ENCODE assay signal across 10 mouse cellular contexts in genomic region chr15:97195628-97196027, GRCm38 (mm10). TPM values are rescaled to one million over a fixed set of nuclear protein-coding genes. Genes with fewer than 3 reads are reported as not detected.
A peak's percentile ranks its signal among the peaks of the same experiment; 100 is the strongest.
DNase-seq lines count a peak whose midpoint lies in the region; ATAC-seq and TF ChIP-seq lines count a peak whose summit lies in the region.
"Had no signal": no experiment of that assay in that cellular context is flagged by ENCODE, and none has a peak within 500 bp of the region (broad histone marks: within the 10 kb centered on the region; RNA-seq: fewer than 3 reads in every experiment).

No protein-coding gene starts in this region.

- no peaks in the 10 kb centered on the region for H3K27me3 ChIP-seq in heart, postnatal 0 days (ENCODE audit: control insufficient read depth, insufficient read depth, low read length)
- H3K27me3 ChIP-seq in heart, embryonic 12.5 days (replicated peaks), result no peaks in the 10 kb centered on the region
- no peaks in the 10 kb centered on the region for H3K27me3 ChIP-seq in forebrain, embryonic 16.5 days (replicated peaks; ENCODE audit: control insufficient read depth, insufficient read depth, low read length)
- H3K27me3 ChIP-seq: limb, embryonic 15.5 days; stomach, embryonic 15.5 days had no signal

- H3K27ac ChIP-seq in heart, postnatal 0 days (ENCODE audit: low read depth), result no peak overlapping the region
- no peak overlapping the region for H3K27ac ChIP-seq in heart, embryonic 12.5 days (ENCODE audit: poor library complexity, severe bottlenecking)
- H3K27ac ChIP-seq in forebrain, embryonic 16.5 days (ENCODE audit: low read length), result no peak overlapping the region
- H3K27ac ChIP-seq: limb, embryonic 15.5 days; stomach, embryonic 15.5 days had no signal

- no peak overlapping the region for H3K4me2 ChIP-seq in heart, postnatal 0 days (ENCODE audit: low read depth, low read length)
- no peak overlapping the region for H3K4me2 ChIP-seq in heart, embryonic 12.5 days
- H3K4me2 ChIP-seq in forebrain, embryonic 16.5 days (ENCODE audit: low read length), result no peak overlapping the region
- H3K4me2 ChIP-seq: limb, embryonic 15.5 days; stomach, embryonic 15.5 days had no signal

- peak; percentile 51 for DNase-seq in heart, postnatal 0 days (ENCODE audit: low spot score)
- peak; percentile 76 for DNase-seq in A20 (ENCODE audit: low read depth, low spot score)
- DNase-seq in Muller cell, postnatal 12 days (ENCODE audit: inconsistent ontology term), result peak; percentile 36
- DNase-seq in left cerebral cortex, postnatal 14 days (ENCODE audit: low spot score in 2 of 2), result peak; percentile 78 to 84
- peak; percentile 21 for DNase-seq in skeletal muscle tissue, adult 2 months (ENCODE audit: low read depth, low spot score)
- DNase-seq in testis, postnatal 14 days (ENCODE audit: low spot score), result no peak

- intact Hi-C loops in left cerebral cortex, postnatal 14 days (cut with DNase I), result loop anchor here (2.0 to 10.0 kb wide), 3 partner anchors 42 to 469 kb away; no protein-coding TSS in a partner anchor

- 0% methylated on average over 1 of the region's 1 CpGs for WGBS in heart, postnatal 0 days
- 0% methylated on average over 1 of the region's 1 CpGs for WGBS in heart, embryonic 12.5 days
- WGBS in forebrain, embryonic 16.5 days, result 0% methylated on average over 1 of the region's 1 CpGs

- peak; percentile 64 for TF ChIP-seq CTCF in heart, postnatal 0 days (IDR thresholded peaks at IDR 0.05; ENCODE audit: low read depth)

- no peak for ATAC-seq in heart, postnatal 0 days (ENCODE audit: insufficient read depth, low read depth)
- ATAC-seq in heart, embryonic 12.5 days (ENCODE audit: insufficient number of reproducible peaks, low FRiP score), result no peak
- ATAC-seq in forebrain, embryonic 16.5 days, result peak; percentile 69

- TF ChIP-seq EP300 in heart, postnatal 0 days (IDR thresholded peaks at IDR 0.05; ENCODE audit: low read depth), result no peak

- H3K4me1 ChIP-seq in heart, postnatal 0 days (ENCODE audit: control insufficient read depth, insufficient read depth), result no peaks in the 10 kb centered on the region
- 0 out of 2 replicates have a peak, but pooled peaks cover under 1% of the 10 kb centered on the region for H3K4me1 ChIP-seq in heart, embryonic 12.5 days (replicated peaks)
- H3K4me1 ChIP-seq in forebrain, embryonic 16.5 days (replicated peaks; ENCODE audit: control insufficient read depth, insufficient read depth, low read length), result no peaks in the 10 kb centered on the region
- H3K4me1 ChIP-seq: limb, embryonic 15.5 days; stomach, embryonic 15.5 days had no signal

- no peak overlapping the region for H3K9ac ChIP-seq in heart, postnatal 0 days (replicated peaks; ENCODE audit: low read depth, low read length)
- no peak overlapping the region for H3K9ac ChIP-seq in heart, embryonic 12.5 days
- no peak overlapping the region for H3K9ac ChIP-seq in forebrain, embryonic 16.5 days (replicated peaks; ENCODE audit: low read depth, low read length)
- H3K9ac ChIP-seq: limb, embryonic 15.5 days; stomach, embryonic 15.5 days had no signal

- H3K4me3 ChIP-seq in heart, postnatal 0 days (ENCODE audit: low read depth, low read length), result no peak overlapping the region
- H3K4me3 ChIP-seq in heart, embryonic 12.5 days, result no peak overlapping the region
- H3K4me3 ChIP-seq in forebrain, embryonic 16.5 days (replicated peaks; ENCODE audit: low read length), result no peak overlapping the region
- H3K4me3 ChIP-seq: limb, embryonic 15.5 days; stomach, embryonic 15.5 days had no signal

- no peaks in the 10 kb centered on the region for H3K36me3 ChIP-seq in heart, postnatal 0 days (replicated peaks; ENCODE audit: control insufficient read depth, insufficient read depth, low read length)
- no peaks in the 10 kb centered on the region for H3K36me3 ChIP-seq in heart, embryonic 12.5 days
- H3K36me3 ChIP-seq in forebrain, embryonic 16.5 days (ENCODE audit: control insufficient read depth, insufficient read depth), result no peaks in the 10 kb centered on the region
- H3K36me3 ChIP-seq: limb, embryonic 15.5 days; stomach, embryonic 15.5 days had no signal

- no peaks in the 10 kb centered on the region for H3K9me3 ChIP-seq in heart, postnatal 0 days (replicated peaks; ENCODE audit: control insufficient read depth, low read length)
- H3K9me3 ChIP-seq in heart, embryonic 12.5 days (replicated peaks), result no peaks in the 10 kb centered on the region
- no peaks in the 10 kb centered on the region for H3K9me3 ChIP-seq in forebrain, embryonic 16.5 days (ENCODE audit: control insufficient read depth, low read length)
- H3K9me3 ChIP-seq: limb, embryonic 15.5 days; stomach, embryonic 15.5 days had no signal

RNA-seq across cellular contexts. Expression of gene Pced1b, which starts 51.3 kb away (rescaled TPM):
- total RNA-seq in heart, postnatal 0 days (2014; rRNA removed; ENCODE audit: low replicate concordance), result 1.2 and 2.6 TPM in 2 replicates
- 0.89 and 1.7 TPM in 2 replicates for polyA plus RNA-seq in heart, postnatal 0 days (2015; fragmentation: Nextera tagmentation; extraction: Ambion mirVana)
- 2.4 and 3.1 TPM in 2 replicates for polyA plus RNA-seq in heart, embryonic 12.5 days (2016; fragmentation: Nextera tagmentation; extraction: Ambion mirVana)
- 2.5 and 4.3 TPM in 2 replicates for polyA plus RNA-seq in forebrain, embryonic 16.5 days (2015; fragmentation: Nextera tagmentation; extraction: Ambion mirVana)
- total RNA-seq in left cerebral cortex, postnatal 14 days (2021), result 1 to 10 TPM; 5.9 to 6.1 TPM

RNA-seq across cellular contexts. Expression of gene Amigo2, which starts 51.5 kb away (rescaled TPM):
- total RNA-seq in heart, postnatal 0 days (2014; rRNA removed; ENCODE audit: low replicate concordance), result 6.0 and 6.3 TPM in 2 replicates
- polyA plus RNA-seq in heart, postnatal 0 days (2015; fragmentation: Nextera tagmentation; extraction: Ambion mirVana), result 4.1 and 4.4 TPM in 2 replicates
- 3.5 and 3.7 TPM in 2 replicates for polyA plus RNA-seq in heart, embryonic 12.5 days (2016; fragmentation: Nextera tagmentation; extraction: Ambion mirVana)
- 5.1 and 7.0 TPM in 2 replicates for polyA plus RNA-seq in forebrain, embryonic 16.5 days (2015; fragmentation: Nextera tagmentation; extraction: Ambion mirVana)
- total RNA-seq in left cerebral cortex, postnatal 14 days (2021), result 1 to 10 TPM; 5.9 to 6.8 TPM
